Mouse (Mus musculus) testis, postnatal 14 days (tissue): ENCODE measurements around the gene Optn.
"Not testable (repeated sequence)": the region's sequence is repeated elsewhere in the genome, so short reads cannot be mapped to it uniquely, and the experiment has no call there.

Source experiments
- DNase-seq: peaks from one replicate; pipeline ENCODE4 v3.0.0; 2021; ENCODE audit warnings: low spot score

The Optn gene

GRCm38 (mm10) chr2:5063299-5064205 lies at the start of gene Optn:
TSS of gene Optn (minus strand) at chr2:5064051.
- peak; percentile 82 for DNase-seq

GRCm38 (mm10) chr2:5112785-5113291 lies 49.0 kb upstream of the Optn start:
- no peak for DNase-seq

GRCm38 (mm10) chr2:5102891-5103290 lies 39.0 kb upstream of the Optn start:
- DNase-seq: no peak

GRCm38 (mm10) chr2:5101743-5102245 lies 37.9 kb upstream of the Optn start:
- no peak for DNase-seq

GRCm38 (mm10) chr2:5099176-5099575 lies 35.3 kb upstream of the Optn start:
- no peak for DNase-seq

GRCm38 (mm10) chr2:5097786-5098445 lies 34.1 kb upstream of the Optn start:
- DNase-seq: no peak

- no peak for DNase-seq
Measured at GRCm38 (mm10) chr2:5095316-5095715, 31.5 kb upstream of the Optn start.

- no peak for DNase-seq
Measured at GRCm38 (mm10) chr2:5094876-5095275, 31.0 kb upstream of the Optn start.

GRCm38 (mm10) chr2:5090385-5090784 lies 26.5 kb upstream of the Optn start:
- not testable (repeated sequence) for DNase-seq

- DNase-seq: no peak
Measured at GRCm38 (mm10) chr2:5087667-5088066, 23.8 kb upstream of the Optn start.

GRCm38 (mm10) chr2:5083739-5084138 lies 19.9 kb upstream of the Optn start:
- DNase-seq: no peak

GRCm38 (mm10) chr2:5080053-5080787 lies 16.4 kb upstream of the Optn start:
- DNase-seq: peak; percentile 33

- no peak for DNase-seq
Measured at GRCm38 (mm10) chr2:5077937-5078336, 14.1 kb upstream of the Optn start.

- DNase-seq: no peak
Measured at GRCm38 (mm10) chr2:5077490-5077889, 13.6 kb upstream of the Optn start.

GRCm38 (mm10) chr2:5075856-5076255 lies 12.0 kb upstream of the Optn start:
- no peak for DNase-seq

- DNase-seq: no peak
Measured at GRCm38 (mm10) chr2:5075432-5075831, 11.6 kb upstream of the Optn start.

GRCm38 (mm10) chr2:5073785-5074184 lies 9.9 kb upstream of the Optn start:
- no peak for DNase-seq

- DNase-seq: no peak
Measured at GRCm38 (mm10) chr2:5067951-5068350, 4.1 kb upstream of the Optn start.

- not testable (repeated sequence) for DNase-seq
Measured at GRCm38 (mm10) chr2:5067254-5067653, 3.4 kb upstream of the Optn start.

GRCm38 (mm10) chr2:5064247-5064646 lies 396 bp upstream of the Optn start:
- DNase-seq: no peak

- no peak for DNase-seq
Measured at GRCm38 (mm10) chr2:5062496-5063298, 1.2 kb downstream of the Optn start.
